Mouse (Mus musculus) C2C12 (cell line): ENCODE results near the gene Casd1.

Experiments used
- CEBPB ChIP-seq: IDR thresholded peaks from one replicate; pipeline ENCODE4 v1.6.1; 2011; ENCODE audit warnings: low read depth, mild to moderate bottlenecking, control low read depth, moderate library complexity
- CTCF ChIP-seq: IDR thresholded peaks from one replicate; pipeline ENCODE4 v1.5.1; 2011; ENCODE audit not compliant: control insufficient read depth, insufficient read depth, insufficient read length
- MAX ChIP-seq: IDR thresholded peaks from one replicate; pipeline ENCODE4 v1.6.1; 2011; ENCODE audit warnings: mild to moderate bottlenecking, control low read depth
- MYOG ChIP-seq: IDR thresholded peaks from one replicate; pipeline ENCODE4 v1.6.1; 2011; ENCODE audit not compliant: control insufficient read depth, insufficient read length; ENCODE audit errors: extremely low read depth
- USF1 ChIP-seq: IDR thresholded peaks from one replicate; pipeline ENCODE4 v1.6.1; 2011; ENCODE audit warnings: low read depth, mild to moderate bottlenecking, control low read depth, moderate library complexity

DNA sequence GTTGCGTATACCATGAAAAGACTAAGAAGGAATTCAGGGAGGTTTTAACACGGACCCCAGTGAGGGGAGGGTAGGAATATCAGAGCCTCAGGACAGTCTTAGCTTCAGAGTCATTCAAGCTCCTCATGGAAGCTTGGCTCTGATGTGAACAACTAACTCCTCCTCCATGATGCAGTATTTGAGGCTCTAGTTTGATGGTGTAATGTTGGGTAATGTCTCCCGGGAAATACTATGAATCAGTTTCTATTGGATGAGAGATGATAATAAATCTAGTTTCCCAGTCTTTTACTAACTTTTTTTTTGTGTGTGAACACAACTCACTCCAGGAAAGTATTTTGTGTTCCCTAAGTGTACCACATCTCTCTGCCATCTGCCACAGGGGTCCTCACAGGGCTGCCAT lies 11.9 kb upstream of the Casd1 start:
- no peak for TF ChIP-seq CTCF
- no peak for TF ChIP-seq MYOG
- no peak for TF ChIP-seq CEBPB
- TF ChIP-seq MAX, result no peak
- no peak for TF ChIP-seq USF1
